Mouse (Mus musculus) monocyte, adult 5-6 weeks (primary cell): ENCODE measurements around the gene Lgals3bp. TPM values are rescaled to one million over a fixed set of nuclear protein-coding genes. Genes with fewer than 3 reads are reported as not detected.

ENCODE experiments used
- ATAC-seq: fragments of 153-309, 156-312 bp; replicated peaks from 2 replicates; pipeline ENCODE4 v1.8.0; 2017; ENCODE audit warnings: mild to moderate bottlenecking; ENCODE audit not compliant: low TSS enrichment, insufficient number of reproducible peaks, severe bottlenecking, poor library complexity, low FRiP score
- total RNA-seq: library from RNA; stranded (forward); fragments of 200-1000, 200-491, 200-594 nt; gene quantifications from 3 replicates; pipeline ENCODE4 v1.2.3, GENCODE M21; 2017

The Lgals3bp gene
- total RNA-seq, 1 experiment from 2014 or later, result 44.4 TPM

DNA sequence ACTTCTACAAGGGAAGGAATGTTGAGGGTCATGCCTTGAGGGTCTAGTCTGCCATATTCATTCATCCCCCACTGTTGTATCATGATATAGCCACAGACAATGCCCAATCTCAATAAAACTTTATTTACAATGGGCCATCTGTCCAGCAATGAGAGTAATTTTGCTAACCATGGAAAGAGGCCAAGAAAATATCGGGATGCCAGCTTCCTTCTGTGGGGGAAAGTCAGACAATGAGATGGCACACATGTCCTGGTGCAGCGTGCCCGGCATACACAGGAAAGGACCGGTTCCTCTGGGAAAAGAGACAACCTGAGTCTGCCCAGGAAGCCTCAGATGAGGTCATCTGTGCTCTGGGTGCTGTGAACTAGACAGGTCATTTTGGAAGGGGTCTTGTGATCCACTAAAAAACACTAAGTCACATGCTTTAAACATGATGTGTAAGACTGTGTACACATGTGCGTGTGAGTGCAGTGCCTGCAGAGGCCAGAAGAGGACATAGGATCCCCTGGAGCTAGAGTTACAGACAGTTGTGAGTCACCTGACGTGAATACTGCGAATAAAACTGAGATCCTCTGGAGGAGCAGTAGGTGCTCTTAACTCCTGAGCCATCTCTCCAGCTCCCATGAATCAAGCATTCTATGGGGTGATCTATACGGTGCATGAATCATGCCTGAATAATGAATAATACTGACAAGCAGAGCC, 55.3 kb downstream of the Lgals3bp start:
- no peak for ATAC-seq

DNA sequence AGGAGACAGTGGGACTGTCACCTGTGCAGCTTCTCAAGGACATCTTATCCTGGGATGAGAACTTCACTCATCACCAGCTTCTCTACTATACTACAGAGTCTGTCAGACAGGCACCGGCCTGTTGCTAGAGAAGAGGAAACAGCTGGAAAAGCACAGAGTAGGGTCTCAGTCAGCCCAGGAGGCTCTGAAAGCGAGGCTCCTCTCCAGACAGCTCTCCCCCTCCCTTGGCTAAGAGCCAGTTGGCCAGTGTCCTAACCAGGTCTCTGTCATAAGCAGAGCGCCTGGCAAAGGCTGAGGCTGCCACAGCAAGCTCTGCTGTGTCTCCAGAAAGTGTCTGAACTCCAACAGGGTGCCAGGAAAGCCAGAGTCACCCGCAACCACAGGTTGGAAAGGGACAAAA, 56.2 kb downstream of the Lgals3bp start:
- no peak for ATAC-seq

GRCm38 (mm10) chr11:118343629-118344028, 58.3 kb downstream of the Lgals3bp start:
- no peak for ATAC-seq

Other genes starting within 250 kb of the Lgals3bp start
- 110 to 193 TPM (median 136 TPM) in 3 replicates for gene Cyth1, start 153.5 kb downstream of the Lgals3bp start, total RNA-seq
- 13.1 to 29.6 TPM (median 14.8 TPM) in 3 replicates for gene Usp36, start 111.8 kb downstream of the Lgals3bp start, total RNA-seq
- 1.6 to 2.8 TPM in 2 of 3 replicates, not detected in the other for gene Cep295nl, start 59.6 kb downstream of the Lgals3bp start, total RNA-seq
- gene Timp2, start 46.4 kb downstream of the Lgals3bp start, total RNA-seq, result 19.4 to 46.1 TPM (median 27.0 TPM) in 3 replicates
- 16.7 to 31.7 TPM (median 22.8 TPM) in 3 replicates for gene Cant1, start 17.0 kb upstream of the Lgals3bp start, total RNA-seq
- gene C1qtnf1, start 26.1 kb upstream of the Lgals3bp start, total RNA-seq, result not detected in 3 replicates
- 9.4 to 14.5 TPM (median 13.7 TPM) in 3 replicates for gene Engase, start 74.7 kb upstream of the Lgals3bp start, total RNA-seq